Mouse (Mus musculus) lung, embryonic 15.5 days (tissue): ENCODE results near the gene Drc1. TPM values are rescaled to one million over a fixed set of nuclear protein-coding genes. Genes with fewer than 3 reads are reported as not detected.

Source experiments
- ATAC-seq: fragments of 200-750 bp; cut with Nextera tagmentation; 2 replicates; pipeline ENCODE4 v1.8.0; 2017; ENCODE audit warnings: moderate number of reproducible peaks, borderline replicate concordance; ENCODE audit not compliant: low FRiP score, low TSS enrichment; ENCODE audit errors: extremely low read depth
- H3K27ac ChIP-seq: fragments of 300-500 bp; sonication (generic); 2 replicates; pipeline ENCODE4 v1.5.1; 2015; ENCODE audit warnings: moderate library complexity, mild to moderate bottlenecking, inconsistent platforms
- H3K27me3 ChIP-seq: fragments of 300-500 bp; sonication (generic); 2 replicates; pipeline ENCODE4 v1.6.1; 2015; ENCODE audit warnings: inconsistent platforms
- H3K36me3 ChIP-seq: fragments of 300-500 bp; sonication (generic); 2 replicates; pipeline ENCODE4 v1.6.1; 2015; ENCODE audit warnings: inconsistent platforms
- H3K4me1 ChIP-seq: fragments of 300-500 bp; sonication (generic); 2 replicates; pipeline ENCODE4 v1.6.1; 2015; ENCODE audit warnings: inconsistent platforms
- H3K4me2 ChIP-seq: fragments of 300-500 bp; sonication (generic); 2 replicates; pipeline ENCODE4 v1.6.1; 2015; ENCODE audit warnings: inconsistent platforms, mild to moderate bottlenecking, moderate library complexity
- H3K4me3 ChIP-seq: fragments of 300-500 bp; sonication (generic); 2 replicates; pipeline ENCODE4 v1.5.1; 2015; ENCODE audit warnings: mild to moderate bottlenecking, inconsistent platforms
- H3K9ac ChIP-seq: fragments of 300-500 bp; sonication (generic); 2 replicates; pipeline ENCODE4 v1.6.1; 2015; ENCODE audit warnings: inconsistent platforms
- H3K9me3 ChIP-seq: fragments of 300-500 bp; sonication (generic); 2 replicates; pipeline ENCODE4 v1.6.1; 2016; ENCODE audit warnings: inconsistent platforms
- WGBS: fragments of 180-500 bp; shearing (Covaris S2); methylation state at CpG from one replicate; pipeline ENCODE4 v1.1.7; 2015; 5-methylcytosine and 5-hydroxymethylcytosine counted together
- polyA plus RNA-seq: library from polyadenylated mRNA; unstranded; fragments of >200 nt; fragmentation: Nextera tagmentation; extraction: Ambion mirVana; gene quantifications from 2 replicates; pipeline ENCODE4 v1.2.1, GENCODE M21; 2015

Gene Drc1
- polyA plus RNA-seq, 1 experiment from 2014 or later = 2.7 TPM

GRCm38 (mm10) chr5:30341601-30342365, 60.6 kb downstream of the Drc1 start:
- WGBS = 66% methylated on average over 11 of the region's 11 CpGs
- Histone ChIP-seq H3K4me3 (no peak overlapping the region), H3K27ac (no peak overlapping the region), H3K4me1 (peaks cover 8% of the 10 kb centered on the region; the same call in 1 of the 2 replicates), H3K9me3 (no peaks in the 10 kb centered on the region), H3K4me2 (no peak overlapping the region), H3K27me3 (0 out of 2 replicates have a peak, but pooled peaks cover 7% of the 10 kb centered on the region), H3K9ac (no peak overlapping the region), H3K36me3 (no peaks in the 10 kb centered on the region)
- no peak for ATAC-seq

- H3K9me3 ChIP-seq = no peaks in the 10 kb centered on the region
- ATAC-seq = peak; percentile 17; the same call in 1 of the 2 replicates
- peak overlapping the region; percentile 7; the same call in 1 of the 2 replicates for H3K9ac ChIP-seq
- no peak overlapping the region for H3K27ac ChIP-seq
- peak overlapping the region; percentile 49 for H3K4me2 ChIP-seq
- H3K27me3 ChIP-seq = 0 out of 2 replicates have a peak, but pooled peaks cover 7% of the 10 kb centered on the region
- H3K4me3 ChIP-seq = peak overlapping the region; percentile 21
- WGBS = 7% methylated on average over 17 of the region's 17 CpGs
- H3K36me3 ChIP-seq = no peaks in the 10 kb centered on the region
- H3K4me1 ChIP-seq = peaks cover 8% of the 10 kb centered on the region; the same call in 1 of the 2 replicates
These were observed 61.4 kb downstream of the Drc1 start for GRCm38 (mm10) chr5:30342601-30343015.

DNA sequence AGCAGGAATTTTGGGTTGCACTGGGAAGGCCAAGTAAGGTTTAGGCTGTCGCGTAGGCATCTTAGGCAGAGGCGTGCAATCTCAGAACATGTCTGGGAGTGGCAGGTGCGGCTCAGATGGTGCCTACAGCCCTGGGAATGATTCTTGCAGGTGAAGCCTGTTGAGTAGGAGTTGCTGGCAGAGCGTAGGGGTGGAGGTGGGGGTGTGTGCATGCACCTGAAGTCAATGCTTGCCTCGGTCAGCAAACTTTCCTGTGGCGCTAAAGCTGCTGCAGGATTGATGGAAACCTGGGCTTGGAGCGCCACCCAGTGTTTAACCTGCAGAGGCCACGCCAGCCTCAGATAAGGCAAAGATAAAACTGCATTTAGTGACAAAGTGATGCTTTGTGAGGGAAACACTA, 61.9 kb downstream of the Drc1 start:
- H3K4me2 ChIP-seq = peak overlapping the region; percentile 49
- 0 out of 2 replicates have a peak, but pooled peaks cover 7% of the 10 kb centered on the region for H3K27me3 ChIP-seq
- WGBS = 4% methylated on average over 9 of the region's 9 CpGs
- no peaks in the 10 kb centered on the region for H3K9me3 ChIP-seq
- no peaks in the 10 kb centered on the region for H3K36me3 ChIP-seq
- peaks cover 8% of the 10 kb centered on the region; the same call in 1 of the 2 replicates for H3K4me1 ChIP-seq
- H3K9ac ChIP-seq = no peak overlapping the region
- peak; percentile 69; the same call in 1 of the 2 replicates for ATAC-seq
- H3K27ac ChIP-seq = no peak overlapping the region
- H3K4me3 ChIP-seq = peak overlapping the region; percentile 21

- ATAC-seq = no peak
- Histone ChIP-seq H3K9ac (no peak overlapping the region), H3K4me1 (peaks cover 8% of the 10 kb centered on the region; the same call in 1 of the 2 replicates), H3K4me3 (no peak overlapping the region), H3K27me3 (0 out of 2 replicates have a peak, but pooled peaks cover 7% of the 10 kb centered on the region), H3K9me3 (no peaks in the 10 kb centered on the region), H3K36me3 (no peaks in the 10 kb centered on the region), H3K27ac (no peak overlapping the region), H3K4me2 (no peak overlapping the region)
- 28% methylated on average over 5 of the region's 5 CpGs for WGBS
These were observed 62.7 kb downstream of the Drc1 start for GRCm38 (mm10) chr5:30343886-30344285.

DNA sequence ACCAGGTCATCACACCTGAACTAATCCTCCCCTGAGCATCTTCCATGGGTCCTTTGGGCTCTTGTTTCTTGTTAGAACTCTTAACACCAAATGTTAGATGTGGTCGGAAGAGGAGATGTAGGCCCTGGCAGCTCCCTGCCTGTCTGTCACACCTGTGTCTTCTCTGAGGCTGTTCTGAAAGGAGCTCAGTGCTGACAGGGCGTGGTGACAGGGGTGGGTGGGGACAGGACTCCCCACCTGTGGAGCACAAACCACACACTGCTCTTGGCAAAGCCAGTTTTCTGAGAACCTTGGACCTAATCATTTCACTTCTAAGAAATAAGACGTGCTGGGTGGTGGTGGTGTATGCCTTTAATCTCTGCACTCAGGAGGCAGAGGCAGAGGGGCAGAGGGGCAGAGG, 72.4 kb downstream of the Drc1 start:
- Histone ChIP-seq H3K4me2 (no peak overlapping the region), H3K4me1 (no peaks in the 10 kb centered on the region), H3K36me3 (no peaks in the 10 kb centered on the region), H3K9ac (no peak overlapping the region), H3K27me3 (no peaks in the 10 kb centered on the region), H3K27ac (no peak overlapping the region), H3K4me3 (no peak overlapping the region), H3K9me3 (no peaks in the 10 kb centered on the region)
- 58% methylated on average over 3 of the region's 3 CpGs for WGBS
- no peak for ATAC-seq

GRCm38 (mm10) chr5:30355114-30355513, 73.9 kb downstream of the Drc1 start:
- Histone ChIP-seq H3K4me1 (0 out of 2 replicates have a peak, but pooled peaks cover 3% of the 10 kb centered on the region), H3K27ac (no peak overlapping the region), H3K4me3 (no peak overlapping the region), H3K9me3 (no peaks in the 10 kb centered on the region), H3K27me3 (no peaks in the 10 kb centered on the region), H3K4me2 (no peak overlapping the region), H3K36me3 (no peaks in the 10 kb centered on the region), H3K9ac (no peak overlapping the region)
- no peak for ATAC-seq
- 65% methylated on average over 7 of the region's 7 CpGs for WGBS

DNA sequence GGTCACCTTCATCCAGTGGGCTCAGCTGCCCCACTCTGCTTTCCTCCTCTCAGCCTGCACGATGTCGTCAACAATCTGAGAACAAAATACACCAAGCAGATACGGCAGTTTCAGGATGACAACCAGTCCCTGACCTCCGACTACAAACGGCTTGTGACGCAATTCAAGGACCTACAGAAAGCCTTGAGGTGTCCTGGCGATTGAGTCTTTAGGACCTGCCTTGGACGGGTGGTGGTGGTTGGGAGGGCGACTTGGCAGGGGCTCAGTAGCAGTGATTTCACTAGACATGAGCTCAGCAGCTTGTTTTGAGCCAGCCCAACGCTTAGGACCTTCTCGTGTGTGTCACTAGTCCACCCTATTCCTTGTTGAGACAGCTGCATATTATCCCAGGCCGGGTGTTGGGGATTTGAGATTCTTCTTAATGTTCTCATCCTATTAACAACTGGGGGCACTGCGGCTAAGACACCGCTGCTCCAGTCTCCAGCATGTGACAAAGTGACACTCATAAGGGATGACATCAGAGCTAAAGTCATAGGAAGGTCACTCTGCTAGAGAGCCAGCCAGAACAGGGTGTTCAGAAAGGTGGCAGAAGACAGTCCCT, 74.5 kb downstream of the Drc1 start:
- Histone ChIP-seq H3K36me3 (no peaks in the 10 kb centered on the region), H3K27ac (no peak overlapping the region), H3K4me2 (no peak overlapping the region), H3K9ac (no peak overlapping the region), H3K4me1 (0 out of 2 replicates have a peak, but pooled peaks cover 3% of the 10 kb centered on the region), H3K27me3 (no peaks in the 10 kb centered on the region), H3K9me3 (no peaks in the 10 kb centered on the region), H3K4me3 (no peak overlapping the region)
- ATAC-seq = no peak
- WGBS = 51% methylated on average over 14 of the region's 14 CpGs

GRCm38 (mm10) chr5:30356647-30357046, 75.5 kb downstream of the Drc1 start:
- H3K27ac ChIP-seq = no peak overlapping the region
- H3K9me3 ChIP-seq = no peaks in the 10 kb centered on the region
- no peak overlapping the region for H3K4me2 ChIP-seq
- ATAC-seq = no peak
- H3K4me3 ChIP-seq = no peak overlapping the region
- 49% methylated on average over 7 of the region's 7 CpGs for WGBS
- H3K4me1 ChIP-seq = 0 out of 2 replicates have a peak, but pooled peaks cover 3% of the 10 kb centered on the region
- no peaks in the 10 kb centered on the region for H3K27me3 ChIP-seq
- no peaks in the 10 kb centered on the region for H3K36me3 ChIP-seq
- H3K9ac ChIP-seq = no peak overlapping the region

- Histone ChIP-seq H3K36me3 (no peaks in the 10 kb centered on the region), H3K9ac (no peak overlapping the region), H3K4me1 (0 out of 2 replicates have a peak, but pooled peaks cover 3% of the 10 kb centered on the region), H3K27me3 (no peaks in the 10 kb centered on the region), H3K9me3 (no peaks in the 10 kb centered on the region), H3K4me2 (no peak overlapping the region), H3K27ac (no peak overlapping the region), H3K4me3 (no peak overlapping the region)
- peak; percentile 35; the same call in 1 of the 2 replicates for ATAC-seq
- WGBS = 69% methylated on average over 10 of the region's 10 CpGs
These were observed 77.4 kb downstream of the Drc1 start for GRCm38 (mm10) chr5:30358436-30359099.

DNA sequence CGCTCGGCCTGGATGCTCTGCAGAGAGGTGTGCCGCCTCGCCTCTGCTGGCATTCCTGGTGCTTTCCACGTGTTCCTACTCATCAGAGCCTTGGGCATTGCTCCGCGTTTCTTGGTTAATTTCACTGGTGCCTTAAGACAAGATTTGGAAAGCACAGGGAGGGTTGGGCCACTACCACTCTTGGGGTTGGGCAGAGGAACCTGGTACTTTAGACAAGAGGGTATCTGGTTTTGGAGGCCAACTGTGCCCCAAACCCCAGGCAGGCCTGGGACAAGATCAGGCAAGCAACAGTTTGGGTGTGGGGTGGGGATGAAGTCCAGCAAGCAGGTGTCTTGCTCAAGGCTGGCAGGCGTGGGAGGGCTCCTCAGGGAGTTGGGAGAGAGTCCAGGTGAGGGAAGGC, 86.2 kb downstream of the Drc1 start:
- Histone ChIP-seq H3K4me3 (no peak overlapping the region), H3K9ac (no peak overlapping the region), H3K4me1 (no peaks in the 10 kb centered on the region), H3K27ac (no peak overlapping the region), H3K36me3 (no peaks in the 10 kb centered on the region), H3K9me3 (no peaks in the 10 kb centered on the region), H3K4me2 (no peak overlapping the region), H3K27me3 (no peaks in the 10 kb centered on the region)
- no peak for ATAC-seq
- 71% methylated on average over 8 of the region's 8 CpGs for WGBS

DNA sequence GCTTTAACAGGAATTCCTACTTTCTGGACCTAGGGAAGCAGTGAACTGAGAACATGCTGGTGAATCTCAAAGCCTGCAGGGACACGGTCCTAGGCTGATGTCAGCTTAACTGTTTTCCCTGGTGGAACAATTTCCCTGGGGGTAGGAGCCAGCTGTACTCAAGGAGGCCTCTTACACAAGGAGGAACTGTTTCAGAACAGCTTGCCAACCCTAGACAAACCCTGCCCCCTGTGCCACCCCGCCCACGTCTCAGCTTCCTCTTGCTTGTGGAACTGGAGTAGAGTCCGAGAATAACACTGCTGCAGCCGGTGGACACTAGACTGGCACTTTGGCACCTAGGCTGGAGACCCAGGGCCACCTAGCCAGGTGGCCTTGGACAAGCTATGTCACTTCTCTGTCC, 88.2 kb downstream of the Drc1 start:
- H3K4me3 ChIP-seq = no peak overlapping the region
- no peaks in the 10 kb centered on the region for H3K4me1 ChIP-seq
- 53% methylated on average over 5 of the region's 5 CpGs for WGBS
- no peak overlapping the region for H3K4me2 ChIP-seq
- no peaks in the 10 kb centered on the region for H3K36me3 ChIP-seq
- no peaks in the 10 kb centered on the region for H3K9me3 ChIP-seq
- H3K27ac ChIP-seq = no peak overlapping the region
- no peak overlapping the region for H3K9ac ChIP-seq
- ATAC-seq = no peak
- no peaks in the 10 kb centered on the region for H3K27me3 ChIP-seq
